Mouse (Mus musculus): ENCODE results near the gene Patl2.

DNA sequence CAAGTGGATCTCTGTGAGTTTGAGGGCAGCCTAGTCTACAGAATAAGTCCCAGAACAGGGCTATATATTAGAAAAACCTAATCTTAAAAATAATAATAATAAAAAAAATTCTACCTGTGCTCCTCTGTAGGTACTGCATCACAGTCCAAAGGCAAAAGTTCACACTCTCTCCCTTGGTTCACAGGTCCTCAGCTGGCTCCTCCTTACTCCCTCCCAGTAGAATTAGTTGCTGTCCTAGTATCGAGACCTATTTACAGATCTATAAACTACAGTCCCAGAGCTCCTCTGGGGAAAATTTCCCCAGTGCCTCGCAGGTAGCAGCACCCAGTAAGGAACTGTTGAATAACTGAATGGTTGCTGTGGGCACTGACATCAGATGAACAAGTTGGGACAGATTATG is 45.2 kb downstream of the Patl2 start:
- no peak for TF ChIP-seq CTCF (IDR thresholded peaks at IDR 0.05; ENCODE audit: control insufficient read depth, insufficient read depth, insufficient replicate concordance, low read depth, low read length)
- no peak for TF ChIP-seq POLR2A (IDR thresholded peaks at IDR 0.05; ENCODE audit: control insufficient read depth, low read depth, low read length)

Data from testis, adult 2 months (tissue).